Mouse (Mus musculus) forebrain, embryonic 11.5 days (tissue): ENCODE measurements at regions not wholly inside any gene's neighbourhood (a gene's known extent, or its start where the extent isn't known, plus 50 kb on each side); places are given as distances from the start of the nearest gene placed in this dataset.
A peak's percentile ranks its signal among the peaks of the same experiment; 100 is the strongest.

ENCODE experiments used
- ATAC-seq: fragments of 200-750 bp; cut with Nextera tagmentation; replicated peaks from 2 replicates; pipeline ENCODE4 v1.8.0; 2017; ENCODE audit warnings: moderate TSS enrichment; ENCODE audit not compliant: low FRiP score
- DNase-seq: peaks from one replicate; pipeline ENCODE4 v3.0.0-alpha.2; 2017; ENCODE audit warnings: low spot score
- H3K27ac ChIP-seq: fragments of 300-500 bp; sonication (generic); 2 replicates; pipeline ENCODE4 v1.5.1; 2014; ENCODE audit warnings: low read depth, low read length
- H3K27me3 ChIP-seq: fragments of 300-500 bp; sonication (generic); 2 replicates; pipeline ENCODE4 v1.6.1; 2014; ENCODE audit warnings: mild to moderate bottlenecking, low read length, mixed read lengths; ENCODE audit not compliant: control insufficient read depth, insufficient read depth
- H3K36me3 ChIP-seq: fragments of 300-500 bp; sonication (generic); 2 replicates; pipeline ENCODE4 v1.6.1; 2014; ENCODE audit warnings: mild to moderate bottlenecking, low read length, moderate library complexity, mixed read lengths; ENCODE audit not compliant: control insufficient read depth, insufficient read depth
- H3K4me1 ChIP-seq: fragments of 300-500 bp; sonication (generic); replicated peaks from 2 replicates; pipeline ENCODE4 v1.6.1; 2014; ENCODE audit warnings: low read length, mixed read lengths; ENCODE audit not compliant: control insufficient read depth, insufficient read depth
- H3K4me2 ChIP-seq: fragments of 300-500 bp; sonication (generic); 2 replicates; pipeline ENCODE4 v1.6.1; 2014; ENCODE audit warnings: low read depth, mild to moderate bottlenecking, low read length, moderate library complexity, mixed read lengths; ENCODE audit not compliant: severe bottlenecking
- H3K4me3 ChIP-seq: fragments of 300-500 bp; sonication (generic); 2 replicates; pipeline ENCODE4 v1.5.1; 2014; ENCODE audit warnings: low read depth, low read length
- H3K9ac ChIP-seq: fragments of 300-500 bp; sonication (generic); 2 replicates; pipeline ENCODE4 v1.6.1; 2014; ENCODE audit warnings: low read length
- H3K9me3 ChIP-seq: fragments of 300-500 bp; sonication (generic); 2 replicates; pipeline ENCODE4 v1.6.1; 2016; ENCODE audit warnings: low read length, mixed read lengths; ENCODE audit not compliant: control insufficient read depth
- WGBS: fragments of 180-500 bp; shearing (Covaris S2); extraction: QIAGEN DNeasy Blood & Tissue Kit; methylation state at CpG from one replicate; pipeline ENCODE4 v1.1.7; 2014; 5-methylcytosine and 5-hydroxymethylcytosine counted together

- no peak overlapping the region for H3K4me3 ChIP-seq
- no peaks in the 10 kb centered on the region for H3K9me3 ChIP-seq
- H3K4me2 ChIP-seq, result no peak overlapping the region
- no peak overlapping the region for H3K9ac ChIP-seq
- ATAC-seq (no peak), DNase-seq (no peak)
- WGBS, result 57% methylated on average over 10 of the region's 10 CpGs
- no peaks in the 10 kb centered on the region for H3K27me3 ChIP-seq
- H3K36me3 ChIP-seq, result no peaks in the 10 kb centered on the region
- peaks cover 4% of the 10 kb centered on the region; the same call in 1 of the 2 replicates for H3K4me1 ChIP-seq
- H3K27ac ChIP-seq, result no peak overlapping the region
Measured at GRCm38 (mm10) chr16:5538836-5539510, 283.2 kb upstream of the Eef2kmt start.

GRCm38 (mm10) chr16:5537286-5538204 is 281.8 kb upstream of the Eef2kmt start:
- Histone ChIP-seq H3K27ac (no peak overlapping the region), H3K4me2 (no peak overlapping the region)
- ATAC-seq, result no peak

GRCm38 (mm10) chr16:5536515-5536972 is 280.8 kb upstream of the Eef2kmt start:
- no peaks in the 10 kb centered on the region for H3K36me3 ChIP-seq
- H3K9me3 ChIP-seq, result no peaks in the 10 kb centered on the region
- no peak for ATAC-seq
- WGBS, result 21% methylated on average over 14 of the region's 14 CpGs
- H3K4me1 ChIP-seq, result peaks cover 4% of the 10 kb centered on the region; the same call in 1 of the 2 replicates
- H3K4me3 ChIP-seq, result no peak overlapping the region
- no peak overlapping the region for H3K9ac ChIP-seq
- no peaks in the 10 kb centered on the region for H3K27me3 ChIP-seq
- H3K27ac ChIP-seq, result no peak overlapping the region
- peak overlapping the region; percentile 12; the same call in 1 of the 2 replicates for H3K4me2 ChIP-seq
- no peak for DNase-seq

More at GRCm38 (mm10) chr16:5537286-5538204, 281.8 kb upstream of the Eef2kmt start:
- Histone ChIP-seq H3K27me3 (no peaks in the 10 kb centered on the region), H3K9me3 (no peaks in the 10 kb centered on the region), H3K4me1 (peaks cover 4% of the 10 kb centered on the region; the same call in 1 of the 2 replicates), H3K9ac (no peak overlapping the region), H3K36me3 (no peaks in the 10 kb centered on the region), H3K4me3 (no peak overlapping the region)
- 42% methylated on average over 11 of the region's 11 CpGs for WGBS
- no peak for DNase-seq

GRCm38 (mm10) chr16:5535414-5535813 is 279.6 kb upstream of the Eef2kmt start:
- no peaks in the 10 kb centered on the region for H3K36me3 ChIP-seq
- no peak overlapping the region for H3K4me3 ChIP-seq
- no peak overlapping the region for H3K9ac ChIP-seq
- peaks cover 4% of the 10 kb centered on the region; the same call in 1 of the 2 replicates for H3K4me1 ChIP-seq
- H3K27ac ChIP-seq, result no peak overlapping the region
- no peak for ATAC-seq
- no peak for DNase-seq
- no peaks in the 10 kb centered on the region for H3K27me3 ChIP-seq
- H3K9me3 ChIP-seq, result no peaks in the 10 kb centered on the region
- WGBS, result 44% methylated on average over 8 of the region's 8 CpGs
- no peak overlapping the region for H3K4me2 ChIP-seq

GRCm38 (mm10) chr16:5534862-5535261 is 279.1 kb upstream of the Eef2kmt start:
- ATAC-seq (no peak), DNase-seq (no peak)
- H3K9me3 ChIP-seq, result no peaks in the 10 kb centered on the region
- no peaks in the 10 kb centered on the region for H3K27me3 ChIP-seq
- H3K4me1 ChIP-seq, result peaks cover 4% of the 10 kb centered on the region; the same call in 1 of the 2 replicates
- no peak overlapping the region for H3K4me3 ChIP-seq
- 66% methylated on average over 5 of the region's 5 CpGs for WGBS
- no peak overlapping the region for H3K27ac ChIP-seq
- no peak overlapping the region for H3K9ac ChIP-seq
- H3K4me2 ChIP-seq, result no peak overlapping the region
- H3K36me3 ChIP-seq, result no peaks in the 10 kb centered on the region

- H3K4me2 ChIP-seq, result no peak overlapping the region
- no peaks in the 10 kb centered on the region for H3K36me3 ChIP-seq
- no peak overlapping the region for H3K27ac ChIP-seq
- no peak for DNase-seq
- no peak overlapping the region for H3K9ac ChIP-seq
- WGBS, result 88% methylated on average over 3 of the region's 3 CpGs
- peaks cover 4% of the 10 kb centered on the region; the same call in 1 of the 2 replicates for H3K4me1 ChIP-seq
- no peaks in the 10 kb centered on the region for H3K27me3 ChIP-seq
- ATAC-seq, result no peak
- no peak overlapping the region for H3K4me3 ChIP-seq
- no peaks in the 10 kb centered on the region for H3K9me3 ChIP-seq
Measured at GRCm38 (mm10) chr16:5534385-5534784, 278.6 kb upstream of the Eef2kmt start.

- Histone ChIP-seq H3K9me3 (no peaks in the 10 kb centered on the region), H3K27me3 (no peaks in the 10 kb centered on the region), H3K4me2 (no peak overlapping the region), H3K27ac (no peak overlapping the region), H3K4me1 (peaks cover 4% of the 10 kb centered on the region; the same call in 1 of the 2 replicates), H3K36me3 (no peaks in the 10 kb centered on the region), H3K4me3 (no peak overlapping the region), H3K9ac (no peak overlapping the region)
- no peak for ATAC-seq
- DNase-seq, result no peak
- WGBS, result 87% methylated on average over 3 of the region's 3 CpGs
Measured at GRCm38 (mm10) chr16:5532281-5532680, 276.5 kb upstream of the Eef2kmt start.

GRCm38 (mm10) chr16:5529823-5530222 is 274.0 kb upstream of the Eef2kmt start:
- DNase-seq (no peak), ATAC-seq (no peak)
- H3K4me2 ChIP-seq, result no peak overlapping the region
- H3K4me3 ChIP-seq, result no peak overlapping the region
- H3K9ac ChIP-seq, result no peak overlapping the region
- H3K36me3 ChIP-seq, result no peaks in the 10 kb centered on the region
- 94% methylated on average over 2 of the region's 2 CpGs for WGBS
- no peak overlapping the region for H3K27ac ChIP-seq
- H3K27me3 ChIP-seq, result no peaks in the 10 kb centered on the region
- H3K9me3 ChIP-seq, result no peaks in the 10 kb centered on the region
- no peaks in the 10 kb centered on the region for H3K4me1 ChIP-seq
